In genomic region chr8:46741281-46741791, GRCm38 (mm10) we compare ENCODE assay signal across 8 mouse cellular contexts. TPM values are rescaled to one million over a fixed set of nuclear protein-coding genes. Genes with fewer than 3 reads are reported as not detected.
DNase-seq lines count a peak whose midpoint lies in the region; ATAC-seq lines count a peak whose summit lies in the region.

No protein-coding gene starts in this region.

- H3K4me3 ChIP-seq in brown adipose tissue, adult 24 weeks (ENCODE audit: insufficient read depth, low read depth, low read length) = peak overlapping the region; percentile 89
- peak overlapping the region; percentile 93 for H3K4me3 ChIP-seq in hindbrain, embryonic 15.5 days

- peak overlapping the region; percentile 91 for H3K27ac ChIP-seq in brown adipose tissue, adult 24 weeks (replicated peaks; ENCODE audit: low read depth, low read length)
- H3K27ac ChIP-seq in hindbrain, embryonic 15.5 days (replicated peaks) = peak overlapping the region; percentile 91

- H3K4me1 ChIP-seq in brown adipose tissue, adult 24 weeks (ENCODE audit: control insufficient read depth, insufficient read depth, insufficient read length, low read length) = peaks cover 28% of the 10 kb centered on the region
- peaks cover 21% of the 10 kb centered on the region for H3K4me1 ChIP-seq in hindbrain, embryonic 15.5 days (replicated peaks)

- no peaks in the 10 kb centered on the region for H3K9me3 ChIP-seq in hindbrain, embryonic 15.5 days

- WGBS in hindbrain, embryonic 15.5 days = under 1% methylated on average over 28 of the region's 28 CpGs

- no peaks in the 10 kb centered on the region for H3K36me3 ChIP-seq in hindbrain, embryonic 15.5 days

- H3K27me3 ChIP-seq in hindbrain, embryonic 15.5 days = no peaks in the 10 kb centered on the region

- H3K9ac ChIP-seq in hindbrain, embryonic 15.5 days = peak overlapping the region; percentile 94

- peak overlapping the region; percentile 95 for H3K4me2 ChIP-seq in hindbrain, embryonic 15.5 days

- peak; percentile 97 for DNase-seq in heart, adult 11 months
- no peak for DNase-seq in heart, postnatal 25 days (ENCODE audit: low spot score)
- peak; percentile 47 to 48 for DNase-seq in frontal cortex, postnatal 10 days (ENCODE audit: low spot score in 2 of 2)
- peak; percentile 40 to 56 for DNase-seq in layer of hippocampus, postnatal 36 days
- peak; percentile 66 for DNase-seq in lung, postnatal 25 days (ENCODE audit: low spot score)
- peak; percentile 48 to 59 for DNase-seq in right cerebral cortex, adult 2 months (ENCODE audit: low spot score in 2 of 2)

- intact Hi-C loops in heart, postnatal 25 days (cut with DNase I) = loop anchor here (2.0 to 5.0 kb wide), 3 partner anchors 17 to 193 kb away; no protein-coding TSS in a partner anchor

- ATAC-seq in hindbrain, embryonic 15.5 days (ENCODE audit: low FRiP score, low read depth) = peak; percentile 13

RNA-seq across cellular contexts. Expression of gene Irf2, which starts 1.8 kb away (rescaled TPM):
- 10 to 100 TPM; 40.4 to 45.4 TPM for total RNA-seq in heart, postnatal 25 days (2021)
- polyA plus RNA-seq in brown adipose tissue, adult 24 weeks (2012; ENCODE audit: insufficient read depth, insufficient read length, missing spikeins) = 23.4 and 32.7 TPM in 2 replicates
- 11.2 TPM in 2 replicates for polyA plus RNA-seq in hindbrain, embryonic 15.5 days (2015; fragmentation: Nextera tagmentation; extraction: Ambion mirVana)
- 10 to 100 TPM; 61.8 to 62.2 TPM for total RNA-seq in layer of hippocampus, postnatal 36 days (2021)
